Mouse (Mus musculus) brain, embryonic 14.5 days (tissue): ENCODE data around the gene Ap2b1. TPM values are rescaled to one million over a fixed set of nuclear protein-coding genes. Genes with fewer than 3 reads are reported as not detected.

Experiments used
- DNase-seq: peaks from one replicate; pipeline ENCODE4 v3.0.0-alpha.2; 2011; ENCODE audit warnings: low read depth
- CTCF ChIP-seq: fragments of 200-500 bp; IDR thresholded peaks from 2 replicates; pipeline ENCODE4 v1.5.1; 2012; ENCODE audit warnings: inconsistent platforms, mild to moderate bottlenecking, moderate library complexity, borderline replicate concordance; ENCODE audit not compliant: insufficient read depth, insufficient read length; ENCODE audit errors: extremely low read depth
- POLR2A ChIP-seq: fragments of 200-500 bp; IDR thresholded peaks from 2 replicates; pipeline ENCODE4 v1.6.1; 2012; ENCODE audit warnings: mild to moderate bottlenecking, inconsistent platforms, borderline replicate concordance; ENCODE audit not compliant: poor library complexity, insufficient read depth, insufficient read length, severe bottlenecking; ENCODE audit errors: extremely low read depth
- polyA plus RNA-seq: library from polyadenylated mRNA; depleted of rRNA; stranded (reverse); fragments of >200 nt; gene quantifications from 2 replicates; pipeline ENCODE4 v1.2.3, GENCODE M21; 2012

Gene Ap2b1
- polyA plus RNA-seq, 1 experiment = 149 TPM

GRCm38 (mm10) chr11:83289036-83289435 is 9.8 kb upstream of the Ap2b1 start:
- DNase-seq = no peak
- TF ChIP-seq CTCF (no peak), POLR2A (no peak)

DNA sequence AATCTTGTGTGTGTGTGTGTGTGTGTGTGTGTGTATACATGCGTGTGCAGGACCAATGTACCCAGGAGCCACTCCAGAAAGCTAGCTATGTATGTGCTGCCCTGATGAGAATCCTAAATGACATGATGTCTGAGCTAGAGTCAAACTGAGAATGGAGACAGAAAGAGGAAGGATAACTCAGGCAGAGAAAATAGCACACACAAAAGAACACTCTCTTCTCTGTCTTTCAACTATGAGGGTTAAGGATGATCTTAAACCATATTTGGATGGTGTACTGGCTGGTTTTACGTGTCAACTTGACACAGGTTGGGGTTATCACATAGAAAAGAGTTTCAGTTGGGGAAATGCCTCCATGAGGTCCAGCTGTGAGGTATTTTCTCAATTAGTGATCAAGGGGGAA is 9.2 kb upstream of the Ap2b1 start:
- TF ChIP-seq POLR2A (no peak), CTCF (no peak)
- DNase-seq = no peak

GRCm38 (mm10) chr11:83291375-83292250 is 7.2 kb upstream of the Ap2b1 start:
- peak; percentile 67; the same call in 1 of the 2 replicates for TF ChIP-seq POLR2A
- TF ChIP-seq CTCF = no peak
- peak; percentile 99 for DNase-seq

GRCm38 (mm10) chr11:83292251-83292587 is 6.6 kb upstream of the Ap2b1 start:
- no peak for TF ChIP-seq CTCF
- no peak for TF ChIP-seq POLR2A
- DNase-seq = no peak

DNA sequence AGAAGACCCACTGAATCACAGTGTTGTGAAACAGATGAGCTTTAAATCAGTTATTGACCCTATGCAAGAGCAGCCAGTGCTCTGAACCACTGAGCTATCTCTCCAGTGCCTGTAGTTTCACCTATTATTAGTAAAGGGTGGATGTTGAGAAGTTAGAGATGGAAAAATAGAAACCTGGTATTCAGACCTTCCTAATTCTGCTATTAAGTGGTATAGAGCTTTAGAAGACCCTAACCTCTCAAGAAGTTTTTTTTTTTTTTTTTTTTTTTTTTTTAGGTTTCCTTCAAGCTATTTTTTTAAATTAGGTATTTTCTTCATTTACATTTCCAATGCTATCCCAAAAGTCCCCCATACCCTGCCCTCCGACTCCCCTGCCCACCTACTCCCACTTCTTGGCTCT is 5.6 kb upstream of the Ap2b1 start:
- TF ChIP-seq POLR2A = no peak
- no peak for TF ChIP-seq CTCF
- no peak for DNase-seq

GRCm38 (mm10) chr11:83294133-83294532 is 4.7 kb upstream of the Ap2b1 start:
- TF ChIP-seq CTCF (no peak), POLR2A (no peak)
- DNase-seq = no peak

DNA sequence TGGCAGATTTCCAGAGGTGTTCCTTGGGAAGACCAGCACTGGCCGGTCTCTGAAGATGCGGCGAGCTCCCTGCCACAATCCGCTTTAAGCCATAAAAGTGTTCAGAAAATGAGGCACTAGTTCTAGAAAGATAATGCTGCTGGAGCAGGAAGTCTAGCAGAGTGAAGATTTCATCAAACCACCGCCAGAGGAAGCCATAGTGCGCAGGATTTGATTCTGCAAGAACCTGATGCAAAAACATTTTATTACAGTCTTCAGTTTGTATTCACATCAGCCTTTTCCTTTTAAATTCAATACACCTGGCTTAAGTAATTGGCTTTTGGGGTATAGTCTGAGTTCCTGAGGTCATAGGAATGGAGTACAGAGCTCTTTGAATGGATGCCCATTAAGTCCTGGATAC is 1.0 kb upstream of the Ap2b1 start:
- TF ChIP-seq CTCF (no peak), POLR2A (no peak)
- DNase-seq = no peak

DNA sequence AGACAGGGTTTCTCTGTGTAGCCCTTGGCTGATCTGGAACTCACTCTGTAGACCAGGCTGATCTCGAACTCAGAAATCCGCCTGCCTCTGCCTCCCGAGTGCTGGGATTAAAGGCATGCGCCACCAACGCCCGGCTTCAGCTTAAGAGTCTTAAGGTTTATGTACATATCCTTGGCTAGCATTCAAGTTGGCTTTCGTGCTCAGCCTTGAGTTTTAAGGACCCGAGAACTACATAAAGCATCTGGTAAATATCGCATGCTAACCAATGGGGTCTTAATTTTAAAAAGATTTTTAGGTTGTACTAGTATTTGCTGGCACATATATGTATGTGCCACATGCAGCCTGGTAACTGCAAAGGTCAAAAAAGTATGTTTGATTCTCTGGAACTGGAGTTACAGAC is 900 bp downstream of the Ap2b1 start:
- TF ChIP-seq POLR2A = no peak
- no peak for TF ChIP-seq CTCF
- DNase-seq = no peak

GRCm38 (mm10) chr11:83301431-83301831 is 2.6 kb downstream of the Ap2b1 start:
- no peak for TF ChIP-seq POLR2A
- TF ChIP-seq CTCF = no peak
- DNase-seq = no peak

DNA sequence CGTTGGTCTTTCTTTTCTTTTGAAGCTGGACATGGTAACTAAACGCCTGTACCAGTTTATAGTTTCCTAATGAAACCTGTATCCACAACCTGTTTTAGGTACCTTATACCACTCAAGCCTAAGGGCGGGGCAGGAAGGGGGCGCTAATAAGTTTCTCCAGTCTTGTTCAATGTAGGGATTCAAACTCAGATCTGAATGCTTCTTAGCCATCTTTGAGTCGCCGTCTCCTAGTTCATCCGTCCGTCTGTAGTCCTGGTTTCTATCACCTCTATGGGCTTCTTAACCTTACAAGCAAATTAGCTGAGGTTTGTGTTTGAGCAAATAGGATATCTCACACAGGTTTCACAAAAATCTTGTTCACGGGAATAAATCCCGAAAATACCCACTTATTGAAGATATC is 3.3 kb downstream of the Ap2b1 start:
- no peak for DNase-seq

DNA sequence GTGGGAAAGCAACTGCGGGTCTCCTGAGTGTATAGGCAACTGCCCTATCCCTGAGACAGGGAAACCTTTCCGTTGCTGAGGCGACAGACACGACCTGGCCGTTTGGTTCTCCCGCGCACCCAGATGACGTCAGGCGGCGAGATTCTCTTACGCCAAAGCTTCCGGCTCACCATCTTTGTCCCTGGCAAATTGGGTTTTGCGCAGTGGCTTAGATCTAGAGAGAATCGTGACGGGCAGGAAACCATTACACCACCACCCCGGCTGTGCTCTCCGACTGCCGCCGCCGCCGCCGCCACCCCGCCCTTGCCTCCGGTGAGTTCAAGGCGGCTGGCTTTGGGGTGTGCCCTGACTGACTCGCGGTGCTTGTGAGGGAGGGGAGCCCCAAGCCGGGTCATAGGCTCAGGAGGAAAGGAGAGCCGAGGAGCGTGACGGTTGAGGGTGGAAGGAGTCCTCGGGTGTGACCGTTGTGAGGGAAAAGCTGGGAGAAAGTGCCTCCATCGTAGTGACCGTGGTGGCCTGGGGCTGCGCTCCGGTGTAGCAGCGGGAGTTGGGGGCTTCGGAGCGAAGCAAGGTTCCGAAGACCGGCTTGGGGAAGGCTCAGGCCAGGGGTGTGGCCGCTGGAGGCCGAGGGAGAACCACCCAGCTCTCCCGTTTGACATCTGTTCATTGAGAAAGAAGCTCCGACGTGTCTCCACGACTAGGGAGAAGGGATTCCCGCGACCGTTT is 3.9 kb downstream of the Ap2b1 start, which contains the start of gene Pex12:
TSS of gene Pex12 (minus strand) at position 61 of the 726 bp plus-strand sequence.
- TF ChIP-seq POLR2A (peak; percentile 42; the same call in 1 of the 2 replicates), CTCF (no peak)
- peak; percentile 98 for DNase-seq

More for the DNA sequence above, 3.3 kb downstream of the Ap2b1 start:
- no peak for TF ChIP-seq CTCF
- TF ChIP-seq POLR2A = no peak
